Mouse (Mus musculus) forebrain, embryonic 12.5 days (tissue): ENCODE results near the gene 4930548H24Rik. TPM values are rescaled to one million over a fixed set of nuclear protein-coding genes. Genes with fewer than 3 reads are reported as not detected.
A peak's percentile ranks its signal among the peaks of the same experiment; 100 is the strongest.

Experiments used
- ATAC-seq: fragments of 200-750 bp; cut with Nextera tagmentation; 2 replicates; pipeline ENCODE4 v1.8.0; 2017; ENCODE audit warnings: moderate TSS enrichment; ENCODE audit not compliant: low FRiP score
- H3K27ac ChIP-seq: fragments of 300-500 bp; sonication (generic); 2 replicates; pipeline ENCODE4 v1.5.1; 2016; ENCODE audit warnings: mild to moderate bottlenecking
- H3K27me3 ChIP-seq: fragments of 300-500 bp; sonication (generic); 2 replicates; pipeline ENCODE4 v1.6.1; 2016; ENCODE audit warnings: mild to moderate bottlenecking
- H3K36me3 ChIP-seq: fragments of 300-500 bp; sonication (generic); replicated peaks from 2 replicates; pipeline ENCODE4 v1.6.1; 2016; ENCODE audit warnings: mild to moderate bottlenecking
- H3K4me1 ChIP-seq: fragments of 300-500 bp; sonication (generic); 2 replicates; pipeline ENCODE4 v1.6.1; 2016
- H3K4me2 ChIP-seq: fragments of 300-500 bp; sonication (generic); 2 replicates; pipeline ENCODE4 v1.6.1; 2016; ENCODE audit warnings: mild to moderate bottlenecking, moderate library complexity
- H3K4me3 ChIP-seq: fragments of 300-500 bp; sonication (generic); replicated peaks from 2 replicates; pipeline ENCODE4 v1.5.1; 2016; ENCODE audit warnings: mild to moderate bottlenecking
- H3K9ac ChIP-seq: fragments of 300-500 bp; sonication (generic); 2 replicates; pipeline ENCODE4 v1.6.1; 2016; ENCODE audit warnings: mild to moderate bottlenecking
- H3K9me3 ChIP-seq: fragments of 300-500 bp; sonication (generic); 2 replicates; pipeline ENCODE4 v1.6.1; 2016
- WGBS: fragments of 180-500 bp; shearing (Covaris S2); methylation state at CpG from one replicate; pipeline ENCODE4 v1.1.7; 2016; 5-methylcytosine and 5-hydroxymethylcytosine counted together
- polyA plus RNA-seq: library from polyadenylated mRNA; unstranded; fragments of >200 nt; fragmentation: Nextera tagmentation; extraction: Ambion mirVana; gene quantifications from 2 replicates; pipeline ENCODE4 v1.2.1, GENCODE M21; 2016

4930548H24Rik gene
- polyA plus RNA-seq: not detected in 2 replicates

DNA sequence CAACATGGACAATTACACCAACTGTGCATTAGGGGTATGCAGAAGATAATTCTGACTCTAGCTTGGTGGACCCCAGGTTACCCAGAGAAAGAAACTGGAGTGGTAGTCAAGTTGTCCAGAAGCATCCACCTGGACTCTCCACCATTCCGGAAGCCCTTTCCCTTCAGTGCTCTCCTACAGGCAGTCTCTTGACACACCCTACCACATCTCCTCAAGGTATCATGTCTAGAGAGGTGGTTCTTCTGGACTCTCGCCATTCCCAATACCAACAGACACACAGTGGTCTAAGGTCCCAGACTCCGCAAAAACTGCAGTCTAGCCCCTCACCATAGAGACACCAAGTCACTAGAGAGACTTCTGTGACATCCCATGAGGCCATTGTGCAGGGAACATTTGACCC is at the start of gene 4930548H24Rik:
TSS of gene 4930548H24Rik (plus strand) at position 301 of the 400 bp plus-strand sequence.
- no peak for ATAC-seq
- no peak within 1 kb of the TSS for H3K4me2 ChIP-seq
- WGBS: 96% methylated on average over 3 of the region's 3 CpGs
- no peaks in the 10 kb centered on the region for H3K4me1 ChIP-seq
- no peaks in the 10 kb centered on the region for H3K27me3 ChIP-seq
- no peaks in the 10 kb centered on the region for H3K9me3 ChIP-seq
- H3K9ac ChIP-seq: no peak within 1 kb of the TSS
- no peak within 1 kb of the TSS for H3K27ac ChIP-seq
- peaks cover 22% of the 10 kb centered on the region for H3K36me3 ChIP-seq
- no peak within 1 kb of the TSS for H3K4me3 ChIP-seq

DNA sequence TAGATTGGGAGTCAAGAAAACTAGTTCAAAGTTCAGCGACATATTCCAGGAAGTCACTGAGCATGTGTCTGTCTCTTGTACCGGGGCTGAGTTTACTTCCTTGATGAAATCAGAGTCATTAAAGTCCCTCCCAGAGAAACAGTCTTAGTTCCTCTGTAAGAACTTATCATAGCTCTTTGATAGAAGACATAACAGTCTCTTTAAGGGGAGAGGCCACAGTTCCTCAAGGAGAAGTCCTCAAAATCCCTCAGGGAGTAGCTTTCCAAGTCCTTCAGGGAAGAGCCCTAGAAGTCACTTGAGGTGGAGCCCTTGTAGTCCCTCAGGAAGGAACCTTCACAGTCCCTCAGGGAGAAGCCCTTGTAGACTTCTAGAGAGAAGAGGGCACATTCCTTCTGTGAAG is 34.2 kb upstream of the 4930548H24Rik start:
- Histone ChIP-seq H3K9ac (no peak overlapping the region), H3K27me3 (no peaks in the 10 kb centered on the region), H3K9me3 (no peaks in the 10 kb centered on the region), H3K36me3 (no peaks in the 10 kb centered on the region), H3K4me3 (no peak overlapping the region), H3K4me1 (peaks cover 14% of the 10 kb centered on the region), H3K4me2 (no peak overlapping the region), H3K27ac (no peak overlapping the region)
- no peak for ATAC-seq
- 89% methylated on average over 2 of the region's 2 CpGs for WGBS

GRCm38 (mm10) chr5:31451878-31452561 is 33.5 kb upstream of the 4930548H24Rik start, which contains the start of gene Zfp512:
TSS of gene Zfp512 (plus strand) at chr5:31452431.
- Histone ChIP-seq H3K9me3 (no peaks in the 10 kb centered on the region), H3K27me3 (no peaks in the 10 kb centered on the region), H3K4me1 (peaks cover 14% of the 10 kb centered on the region), H3K9ac (peak within 1 kb of the TSS; percentile 75), H3K4me2 (peak within 1 kb of the TSS; percentile 73), H3K27ac (no peak within 1 kb of the TSS), H3K36me3 (no peaks in the 10 kb centered on the region), H3K4me3 (peak within 1 kb of the TSS; percentile 51)
- ATAC-seq: peak; percentile 99
- 6% methylated on average over 23 of the region's 23 CpGs for WGBS

DNA sequence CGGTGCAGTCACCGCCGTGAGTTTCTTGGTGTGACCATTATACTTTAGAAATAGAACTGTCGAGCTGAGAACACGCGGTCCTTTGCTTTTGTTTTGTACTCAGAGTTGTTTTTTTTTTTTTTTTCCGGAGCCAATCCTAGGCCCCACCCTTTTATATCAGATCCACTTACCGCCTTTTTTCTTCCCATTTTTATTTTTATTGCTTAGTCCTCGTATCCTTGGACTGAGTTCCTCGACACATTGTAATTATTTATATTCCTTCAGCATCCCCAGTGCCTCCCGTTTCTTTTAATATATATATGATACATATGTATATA is 33.0 kb upstream of the 4930548H24Rik start:
- H3K4me1 ChIP-seq: peaks cover 14% of the 10 kb centered on the region
- H3K4me3 ChIP-seq: peak overlapping the region; percentile 51
- no peaks in the 10 kb centered on the region for H3K27me3 ChIP-seq
- H3K36me3 ChIP-seq: no peaks in the 10 kb centered on the region
- no peak; the same call in 1 of the 2 replicates for ATAC-seq
- no peak overlapping the region for H3K27ac ChIP-seq
- 0% methylated on average over 11 of the region's 11 CpGs for whole genome bisulfite sequencing
- peak overlapping the region; percentile 73 for H3K4me2 ChIP-seq
- H3K9me3 ChIP-seq: no peaks in the 10 kb centered on the region
- H3K9ac ChIP-seq: peak overlapping the region; percentile 75

GRCm38 (mm10) chr5:31452886-31453410 is 32.6 kb upstream of the 4930548H24Rik start:
- no peak overlapping the region for H3K27ac ChIP-seq

GRCm38 (mm10) chr5:31467798-31468197 is 17.7 kb upstream of the 4930548H24Rik start:
- Histone ChIP-seq H3K36me3 (peaks cover 74% of the 10 kb centered on the region), H3K4me3 (no peak overlapping the region), H3K9ac (no peak overlapping the region), H3K9me3 (no peaks in the 10 kb centered on the region), H3K4me1 (no peaks in the 10 kb centered on the region), H3K27me3 (no peaks in the 10 kb centered on the region), H3K27ac (no peak overlapping the region), H3K4me2 (no peak overlapping the region)
- 96% methylated on average over 3 of the region's 3 CpGs for WGBS
- ATAC-seq: no peak

More at GRCm38 (mm10) chr5:31452886-31453410, 32.6 kb upstream of the 4930548H24Rik start:
- H3K4me1 ChIP-seq: peaks cover 14% of the 10 kb centered on the region
- no peak for ATAC-seq
- WGBS: 20% methylated on average over 7 of the region's 7 CpGs
- H3K4me2 ChIP-seq: peak overlapping the region; percentile 73
- H3K27me3 ChIP-seq: no peaks in the 10 kb centered on the region
- H3K36me3 ChIP-seq: no peaks in the 10 kb centered on the region
- peak overlapping the region; percentile 51 for H3K4me3 ChIP-seq
- peak overlapping the region; percentile 75 for H3K9ac ChIP-seq
- H3K9me3 ChIP-seq: no peaks in the 10 kb centered on the region

DNA sequence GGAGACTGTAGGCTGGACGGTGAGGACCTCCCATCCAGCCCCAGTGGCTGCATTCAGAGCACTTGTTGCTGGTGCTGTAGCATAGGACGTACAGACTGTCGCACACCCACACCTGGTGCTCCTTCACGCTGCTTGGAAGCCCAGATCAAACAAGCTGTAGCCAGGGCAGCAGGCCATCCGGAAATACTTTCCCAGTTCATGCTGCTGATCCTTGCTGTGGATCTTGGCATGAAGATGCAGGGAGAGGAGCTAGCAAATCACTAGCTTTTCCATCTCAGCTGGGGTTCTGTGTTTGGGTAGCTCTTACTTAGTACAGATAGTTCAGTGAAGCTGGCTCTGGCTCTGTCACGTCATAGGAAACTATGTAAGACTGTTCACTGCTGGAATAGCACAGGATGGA is 15.8 kb upstream of the 4930548H24Rik start:
- Histone ChIP-seq H3K4me1 (no peaks in the 10 kb centered on the region), H3K27ac (no peak overlapping the region), H3K27me3 (no peaks in the 10 kb centered on the region), H3K4me3 (no peak overlapping the region), H3K4me2 (no peak overlapping the region), H3K9ac (no peak overlapping the region), H3K36me3 (peaks cover 91% of the 10 kb centered on the region), H3K9me3 (no peaks in the 10 kb centered on the region)
- WGBS: 92% methylated on average over 6 of the region's 6 CpGs
- ATAC-seq: no peak

DNA sequence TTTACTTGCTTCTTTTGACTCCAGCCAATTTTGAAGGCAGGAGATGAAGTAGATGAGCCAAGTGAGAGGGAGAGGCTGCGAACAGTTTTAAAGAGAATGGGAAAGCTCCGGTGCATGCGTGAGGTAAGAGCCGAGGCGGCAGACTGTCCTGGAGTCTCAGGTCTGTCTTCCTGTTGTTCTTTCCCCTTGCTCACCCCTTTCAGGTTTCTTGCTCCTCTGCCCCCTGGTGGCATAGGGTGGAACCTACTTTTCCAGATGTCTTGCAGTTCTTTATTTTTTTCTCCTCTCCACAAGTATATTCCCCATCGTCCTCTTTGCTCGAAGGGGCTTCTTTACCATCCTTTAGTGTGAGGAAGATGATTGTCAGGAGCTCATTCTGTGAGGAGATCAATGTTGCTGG is 15.2 kb upstream of the 4930548H24Rik start:
- Histone ChIP-seq H3K4me3 (no peak overlapping the region), H3K4me2 (no peak overlapping the region), H3K27me3 (no peaks in the 10 kb centered on the region), H3K9ac (no peak overlapping the region), H3K36me3 (peaks cover 92% of the 10 kb centered on the region), H3K4me1 (no peaks in the 10 kb centered on the region), H3K9me3 (no peaks in the 10 kb centered on the region), H3K27ac (no peak overlapping the region)
- WGBS: 76% methylated on average over 7 of the region's 7 CpGs
- ATAC-seq: no peak

DNA sequence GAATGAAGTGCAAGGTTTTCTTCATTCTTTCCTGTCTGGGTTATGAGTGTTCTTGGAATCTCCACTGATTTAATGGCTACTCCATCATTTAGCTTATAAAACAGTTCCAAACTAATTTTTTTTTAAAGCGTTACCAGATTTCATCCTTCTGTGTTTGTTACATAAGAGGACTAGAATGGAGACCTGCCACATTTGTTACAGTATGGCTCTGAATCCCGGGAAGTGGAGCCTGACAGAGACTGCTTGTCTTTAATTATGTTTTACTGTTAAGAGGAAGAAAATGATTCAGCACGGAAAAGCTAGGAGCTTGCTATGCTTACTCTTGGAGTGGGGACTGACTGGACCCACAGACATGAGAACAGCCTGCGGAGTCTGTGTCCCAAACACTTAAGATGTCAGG is 5.0 kb upstream of the 4930548H24Rik start:
- Histone ChIP-seq H3K9ac (no peak overlapping the region), H3K36me3 (peaks cover 71% of the 10 kb centered on the region), H3K27me3 (no peaks in the 10 kb centered on the region), H3K9me3 (no peaks in the 10 kb centered on the region), H3K4me1 (no peaks in the 10 kb centered on the region), H3K4me3 (no peak overlapping the region), H3K4me2 (no peak overlapping the region), H3K27ac (no peak overlapping the region)
- 97% methylated on average over 4 of the region's 4 CpGs for WGBS
- no peak for ATAC-seq

DNA sequence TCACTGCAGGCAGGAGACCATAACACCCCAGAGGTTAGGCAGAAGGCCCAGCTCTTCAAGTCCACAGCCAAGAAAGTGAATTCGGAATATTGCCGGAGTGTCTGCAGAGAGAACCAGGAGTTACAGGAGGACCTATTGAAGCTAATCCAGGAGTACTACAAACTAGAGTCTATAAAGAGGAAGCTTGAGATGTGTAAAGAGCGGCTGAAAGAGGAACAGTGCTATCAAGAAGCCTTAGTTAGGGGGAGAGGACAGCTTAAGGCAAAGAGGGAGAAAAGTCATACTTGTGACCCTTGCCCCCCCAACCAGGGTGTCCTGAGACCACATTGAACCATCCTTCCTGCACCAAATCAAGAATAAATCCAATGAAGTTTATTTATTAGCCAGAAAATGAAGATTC is 2.3 kb downstream of the 4930548H24Rik start:
- Histone ChIP-seq H3K27me3 (0 out of 2 replicates have a peak, but pooled peaks cover 4% of the 10 kb centered on the region), H3K4me2 (no peak overlapping the region), H3K4me1 (no peaks in the 10 kb centered on the region), H3K4me3 (no peak overlapping the region), H3K9me3 (no peaks in the 10 kb centered on the region), H3K36me3 (no peaks in the 10 kb centered on the region; the same call in none of the 2 replicates), H3K27ac (no peak overlapping the region), H3K9ac (no peak overlapping the region)
- ATAC-seq: no peak
- WGBS: 98% methylated on average over 3 of the region's 3 CpGs

DNA sequence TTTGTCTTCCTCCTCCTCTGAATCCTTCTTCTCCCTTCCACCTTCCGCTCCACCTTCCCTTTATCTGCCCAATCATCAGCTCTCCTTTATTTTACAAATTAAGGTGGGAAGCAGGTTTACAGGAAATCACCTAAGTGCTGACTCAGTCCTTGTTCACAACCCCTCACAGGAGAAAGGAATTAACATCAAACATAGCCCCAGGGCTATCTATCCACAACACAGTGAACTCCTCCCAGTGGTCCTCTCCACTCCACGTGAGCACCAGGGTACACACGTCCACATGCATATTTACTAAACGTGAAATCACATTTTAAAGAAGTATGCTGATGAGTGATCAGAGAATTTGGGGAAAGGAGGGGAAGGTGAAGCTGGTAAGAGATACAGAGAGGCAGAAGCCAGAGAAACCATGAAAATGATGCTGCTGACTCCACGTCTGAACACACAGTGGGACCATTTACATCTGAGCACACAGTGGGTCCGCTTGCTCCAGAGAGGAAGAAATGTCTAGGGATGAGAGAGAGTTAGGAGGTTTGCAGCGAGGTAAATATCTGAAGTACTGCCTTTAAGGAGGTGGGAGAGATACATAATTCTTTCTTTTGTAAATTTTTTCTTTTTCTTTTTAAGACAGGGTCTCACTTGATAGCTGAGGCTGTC is 3.7 kb downstream of the 4930548H24Rik start:
- H3K27ac ChIP-seq: no peak overlapping the region

DNA sequence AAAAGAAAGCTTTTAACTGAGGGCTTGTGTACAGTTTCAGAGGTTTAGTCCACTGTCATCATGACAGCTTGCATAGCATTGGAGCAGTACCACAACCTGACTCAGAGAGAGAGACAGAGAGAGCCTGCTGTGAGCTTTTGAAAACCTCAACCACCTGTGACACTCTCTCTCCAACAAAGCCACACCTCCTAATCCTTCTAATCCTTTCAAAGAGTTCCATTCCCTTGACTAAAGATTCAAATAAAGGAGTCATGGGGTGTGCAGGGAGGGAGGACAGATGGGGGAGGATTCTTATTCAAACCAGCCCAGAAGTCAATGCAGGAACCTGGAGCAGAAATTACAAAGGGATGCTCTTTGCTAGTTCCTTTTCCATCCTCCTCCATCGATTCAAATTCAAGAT is 6.5 kb downstream of the 4930548H24Rik start:
- Histone ChIP-seq H3K4me1 (peaks cover 12% of the 10 kb centered on the region), H3K9me3 (no peaks in the 10 kb centered on the region), H3K27me3 (0 out of 2 replicates have a peak, but pooled peaks cover 4% of the 10 kb centered on the region), H3K4me3 (no peak overlapping the region), H3K27ac (no peak overlapping the region), H3K36me3 (peaks cover 8% of the 10 kb centered on the region), H3K9ac (no peak overlapping the region), H3K4me2 (no peak overlapping the region)
- 54% methylated on average over 1 of the region's 1 CpGs for WGBS
- no peak for ATAC-seq

More for the DNA sequence above, 3.7 kb downstream of the 4930548H24Rik start:
- 0 out of 2 replicates have a peak, but pooled peaks cover 2% of the 10 kb centered on the region for H3K4me1 ChIP-seq
- H3K4me3 ChIP-seq: no peak overlapping the region
- WGBS: 78% methylated on average over 7 of the region's 7 CpGs
- no peak overlapping the region for H3K4me2 ChIP-seq
- no peaks in the 10 kb centered on the region; the same call in 1 of the 2 replicates for H3K36me3 ChIP-seq
- H3K9ac ChIP-seq: no peak overlapping the region
- 0 out of 2 replicates have a peak, but pooled peaks cover 4% of the 10 kb centered on the region for H3K27me3 ChIP-seq
- ATAC-seq: no peak
- H3K9me3 ChIP-seq: no peaks in the 10 kb centered on the region
